Mouse (Mus musculus) neutrophil, adult 5-6 weeks (primary cell): ENCODE data around the gene Apba1. TPM values are rescaled to one million over a fixed set of nuclear protein-coding genes. Genes with fewer than 3 reads are reported as not detected.

Experiments used
- ATAC-seq: fragments of 151-379, 151-347 bp; 2 replicates; pipeline ENCODE4 v1.8.0; 2017; ENCODE audit warnings: mild to moderate bottlenecking, moderate TSS enrichment; ENCODE audit not compliant: insufficient number of reproducible peaks, poor library complexity, low FRiP score, severe bottlenecking; ENCODE audit errors: extremely low read depth
- total RNA-seq: library from RNA; stranded (forward); fragments of 200-1000 nt; gene quantifications from 2 replicates; pipeline ENCODE4 v1.2.3, GENCODE M21; 2017

The Apba1 gene
- total RNA-seq, 1 experiment from 2014 or later, result 1.5 TPM

DNA sequence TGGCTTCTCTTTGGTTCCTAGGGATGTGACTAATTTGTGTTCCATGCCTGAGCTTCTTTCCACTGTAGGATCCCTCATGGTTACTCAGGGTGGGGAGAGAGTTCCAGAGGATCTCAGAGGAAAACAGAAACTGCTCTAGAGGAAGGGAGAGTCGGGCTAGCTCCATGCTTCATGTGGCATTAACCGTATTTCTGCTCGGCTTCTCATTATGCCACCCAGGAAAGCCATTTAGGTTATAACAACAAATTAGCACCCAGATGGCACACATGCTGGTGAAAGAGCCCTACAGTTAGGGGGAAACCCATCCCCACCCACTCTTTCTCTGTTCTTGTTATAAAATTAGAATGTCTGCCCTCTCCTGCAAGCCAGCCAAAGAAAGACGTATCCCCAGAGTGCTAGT lies 36.5 kb downstream of the Apba1 start:
- no peak for ATAC-seq

GRCm38 (mm10) chr19:23801174-23801573 lies 42.5 kb downstream of the Apba1 start:
- no peak for ATAC-seq

DNA sequence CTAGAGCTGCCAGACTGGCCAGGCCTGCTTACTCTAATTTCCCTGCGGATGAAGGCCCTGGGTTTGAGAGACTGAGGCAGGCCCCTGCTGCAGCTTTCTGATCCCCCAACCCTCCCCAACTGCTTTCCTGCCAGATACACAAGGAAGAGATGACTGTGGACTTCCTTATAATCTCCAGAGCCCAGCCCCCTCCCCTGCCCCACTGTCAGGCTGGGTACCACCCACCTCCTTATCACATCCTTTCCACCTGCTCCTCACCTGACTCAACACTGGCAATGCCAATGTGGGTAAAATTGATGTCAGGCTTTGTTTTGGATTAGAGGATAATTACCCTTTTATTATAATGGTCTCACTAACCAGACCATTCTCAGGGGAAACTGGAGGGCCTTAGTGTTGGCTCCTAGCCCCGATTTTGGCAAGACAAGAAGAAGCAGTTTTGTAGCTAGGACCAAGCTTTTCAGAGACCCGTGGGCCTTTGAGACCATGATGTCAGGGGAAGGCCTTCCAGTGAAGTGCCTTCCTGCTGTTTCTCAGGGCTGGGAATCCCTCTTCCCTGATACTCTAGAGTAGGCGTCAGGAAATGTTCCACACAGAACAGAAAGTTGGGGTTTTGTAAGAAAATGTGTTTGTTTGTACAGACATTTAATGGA lies 44.7 kb downstream of the Apba1 start:
- no peak for ATAC-seq

GRCm38 (mm10) chr19:23806796-23807195 lies 48.1 kb downstream of the Apba1 start:
- no peak for ATAC-seq

GRCm38 (mm10) chr19:23807371-23807770 lies 48.7 kb downstream of the Apba1 start:
- no peak for ATAC-seq

- no peak for ATAC-seq
Observed at GRCm38 (mm10) chr19:23809236-23809635, 50.5 kb downstream of the Apba1 start.

DNA sequence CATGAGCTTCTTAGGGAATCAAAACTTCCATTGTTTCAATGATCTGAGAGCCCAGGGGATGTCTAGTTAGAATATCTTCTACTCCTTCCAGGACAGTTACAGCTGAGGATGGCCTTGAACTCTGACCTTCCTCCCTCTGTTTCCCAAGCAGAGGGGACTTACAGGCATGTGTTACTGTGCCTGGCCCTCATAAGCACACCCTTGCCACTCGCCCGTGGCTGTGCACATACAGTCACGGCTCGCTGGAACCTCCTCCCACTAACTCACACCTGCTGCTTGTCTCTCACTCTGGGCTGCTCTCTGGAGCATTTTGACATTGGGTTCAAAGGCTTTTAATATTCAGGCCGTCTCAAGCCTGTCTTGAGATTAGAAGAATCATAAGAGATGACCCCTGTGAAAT lies 51.8 kb downstream of the Apba1 start:
- ATAC-seq, result no peak

GRCm38 (mm10) chr19:23810976-23811375 lies 52.3 kb downstream of the Apba1 start:
- ATAC-seq, result no peak

GRCm38 (mm10) chr19:23816762-23817161 lies 58.1 kb downstream of the Apba1 start:
- no peak for ATAC-seq

DNA sequence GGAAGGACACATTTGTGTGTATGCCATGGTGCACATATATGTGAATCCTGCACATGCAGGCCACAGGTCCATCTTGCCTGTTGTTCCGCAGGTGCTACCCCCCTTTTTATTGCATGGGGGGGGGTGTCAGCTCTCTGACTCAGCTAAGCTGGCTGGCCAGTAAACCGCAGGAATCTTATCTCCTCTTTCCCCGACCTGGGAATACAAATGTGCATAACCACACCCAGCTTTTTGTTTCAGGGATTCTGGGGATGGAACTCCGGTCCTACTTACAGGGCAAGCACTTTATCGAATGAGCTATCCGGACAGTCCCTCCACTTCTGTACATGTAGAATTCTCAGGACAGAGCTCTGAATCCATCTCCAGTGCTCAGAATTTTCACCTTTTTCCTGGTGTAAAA lies 58.5 kb downstream of the Apba1 start:
- ATAC-seq, result no peak

GRCm38 (mm10) chr19:23819882-23820281 lies 61.2 kb downstream of the Apba1 start:
- no peak for ATAC-seq

- ATAC-seq, result no peak
Observed at GRCm38 (mm10) chr19:23822497-23822896, 63.8 kb downstream of the Apba1 start.

GRCm38 (mm10) chr19:23823533-23823932 lies 64.8 kb downstream of the Apba1 start:
- no peak for ATAC-seq

DNA sequence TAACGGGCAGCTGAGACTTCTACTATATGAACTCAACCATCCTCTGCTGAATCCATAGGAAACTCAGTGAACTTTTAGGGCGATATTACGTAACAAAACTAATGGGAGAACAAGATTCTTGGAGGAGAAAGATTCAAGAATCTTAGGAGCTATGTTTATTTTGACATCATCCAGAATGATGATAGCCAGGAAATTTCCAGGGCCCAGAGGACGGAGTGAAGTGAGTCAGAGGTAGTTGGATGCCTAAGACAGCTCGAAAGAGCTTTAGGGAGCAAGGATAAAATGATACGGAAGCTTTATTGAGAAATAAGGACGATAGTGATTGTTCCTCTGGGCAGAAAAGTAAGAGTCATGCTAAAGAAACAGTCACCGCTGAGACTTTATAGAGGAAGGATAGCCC lies 67.6 kb downstream of the Apba1 start:
- ATAC-seq, result no peak

DNA sequence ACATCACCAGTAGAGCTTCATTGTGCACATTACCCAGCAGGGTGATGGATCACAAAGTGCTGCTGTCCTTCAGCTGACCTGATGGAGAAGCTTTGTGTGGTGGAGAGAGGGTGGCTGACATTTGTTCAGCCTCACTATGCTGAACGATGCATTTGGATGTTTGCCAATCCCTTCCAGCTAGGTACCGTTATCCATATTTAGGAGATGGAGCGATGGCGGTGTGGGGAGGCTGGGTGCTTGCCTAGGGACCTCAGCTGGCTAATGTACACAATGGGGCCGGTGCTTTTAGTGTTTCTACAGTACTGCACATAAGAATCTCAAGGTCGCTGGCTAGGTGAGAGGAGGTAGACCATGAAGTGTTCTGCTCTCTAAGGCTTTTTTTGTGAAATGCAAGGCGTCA lies 72.1 kb downstream of the Apba1 start:
- no peak for ATAC-seq

DNA sequence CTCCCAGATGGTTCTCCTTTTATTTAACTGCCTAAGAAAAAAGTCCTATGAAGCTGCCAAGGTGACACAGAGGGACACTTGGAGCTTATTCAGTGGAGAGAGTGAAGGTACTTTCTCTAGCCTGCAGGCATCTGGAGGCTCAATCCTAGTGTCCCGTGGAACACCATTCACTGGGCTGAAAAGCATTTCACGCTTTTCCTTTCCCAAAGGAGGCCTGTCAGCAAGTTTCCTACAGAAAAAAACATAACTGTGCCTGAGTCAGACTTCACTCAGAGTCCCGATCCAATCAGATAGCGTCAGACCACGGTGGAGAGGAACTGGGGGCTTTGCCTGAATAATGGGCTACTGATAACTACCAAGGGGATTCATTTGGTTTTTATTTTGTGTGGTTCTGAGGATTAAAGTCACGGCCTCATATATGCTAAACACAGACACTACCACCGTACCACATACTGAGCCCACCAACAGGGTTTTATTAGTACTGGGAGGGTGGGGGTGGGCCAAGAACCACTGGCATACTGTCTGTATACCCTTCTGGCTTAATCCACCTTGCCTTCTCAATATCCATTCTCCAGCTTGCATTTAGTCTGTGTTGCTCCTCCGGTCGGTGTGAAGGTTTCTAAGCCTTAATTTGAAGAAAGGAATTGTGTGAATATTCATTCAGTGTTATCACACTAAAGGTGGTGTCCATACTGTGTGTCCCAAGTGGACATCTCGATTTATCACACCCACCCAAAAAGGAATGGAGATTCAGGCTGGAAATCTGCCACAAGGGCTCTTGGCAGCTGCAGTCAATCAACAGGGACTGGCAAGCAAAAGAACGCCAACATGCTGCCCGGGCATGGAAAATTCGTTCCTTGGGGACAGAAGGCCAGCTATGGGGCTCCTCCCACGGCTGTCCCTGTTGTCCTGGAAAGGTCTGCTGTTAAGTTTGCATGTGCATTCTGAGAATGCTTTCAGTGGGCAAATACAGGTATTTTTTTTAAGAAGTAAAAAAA lies 75.3 kb downstream of the Apba1 start:
- no peak for ATAC-seq

GRCm38 (mm10) chr19:23834721-23835120 lies 76.0 kb downstream of the Apba1 start:
- ATAC-seq, result no peak

GRCm38 (mm10) chr19:23855832-23856231 lies 97.1 kb downstream of the Apba1 start:
- ATAC-seq, result no peak

- no peak for ATAC-seq
Observed at GRCm38 (mm10) chr19:23858091-23858490, 99.4 kb downstream of the Apba1 start.

DNA sequence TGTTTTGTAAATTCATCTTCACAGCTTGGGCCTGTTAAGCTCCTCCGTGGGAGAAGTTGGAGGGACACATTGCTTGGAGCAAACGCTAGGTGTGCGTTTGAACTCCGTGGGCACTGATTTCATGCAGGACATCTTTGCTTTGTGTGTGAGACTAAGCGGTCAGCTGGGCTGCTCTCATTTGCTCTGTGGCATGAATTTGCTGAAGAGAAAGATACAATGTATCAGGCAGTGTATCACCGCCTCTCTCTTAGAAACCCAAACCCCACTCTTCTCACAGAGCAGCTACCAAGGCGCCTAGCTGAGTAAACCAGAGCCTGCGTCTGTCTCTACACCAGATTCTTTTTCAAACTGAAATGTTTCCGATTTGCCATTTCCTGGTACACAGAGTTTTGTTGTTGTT lies 100.1 kb downstream of the Apba1 start:
- no peak for ATAC-seq
